Mouse (Mus musculus) liver, postnatal 0 days (tissue): ENCODE data around the gene Ddx28.

Experiments used
- CTCF ChIP-seq: sonication (generic); IDR thresholded peaks from 2 replicates; pipeline ENCODE4 v1.5.1; 2016; ENCODE audit warnings: antibody characterized with exemption, low read depth
- EP300 ChIP-seq: IDR thresholded peaks from 2 replicates; pipeline ENCODE4 v1.6.1; 2016; ENCODE audit warnings: antibody characterized with exemption, low read depth, mild to moderate bottlenecking

DNA sequence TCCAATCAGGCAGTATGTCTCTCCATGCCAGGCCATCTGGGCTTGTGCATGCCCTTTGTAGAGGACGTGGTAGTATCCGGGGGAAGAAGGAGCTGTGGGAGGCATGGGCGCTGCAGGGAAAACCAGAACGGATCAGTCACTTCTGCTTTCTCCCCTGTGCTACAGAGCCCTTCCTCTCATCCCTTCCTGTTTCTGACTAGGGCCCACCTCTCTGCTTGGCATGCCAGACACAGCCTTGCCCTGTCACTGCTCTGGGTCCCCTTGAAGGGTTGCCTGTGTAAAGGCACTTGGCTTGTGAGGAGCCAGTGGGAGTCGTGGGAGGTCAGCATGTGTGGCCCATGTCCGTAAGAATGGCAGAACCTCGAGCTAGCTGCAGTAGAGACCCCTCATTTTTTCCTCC is 15.3 kb downstream of the Ddx28 start:
- TF ChIP-seq CTCF = no peak
- no peak for TF ChIP-seq EP300
